Mouse (Mus musculus) ovary, postnatal 36 days (tissue): ENCODE results near the gene Atp1a4.

Experiments used
- DNase-seq: peaks from one replicate; pipeline ENCODE4 v3.0.0; 2022; ENCODE audit warnings: low spot score, mixed read lengths

The Atp1a4 gene

DNA sequence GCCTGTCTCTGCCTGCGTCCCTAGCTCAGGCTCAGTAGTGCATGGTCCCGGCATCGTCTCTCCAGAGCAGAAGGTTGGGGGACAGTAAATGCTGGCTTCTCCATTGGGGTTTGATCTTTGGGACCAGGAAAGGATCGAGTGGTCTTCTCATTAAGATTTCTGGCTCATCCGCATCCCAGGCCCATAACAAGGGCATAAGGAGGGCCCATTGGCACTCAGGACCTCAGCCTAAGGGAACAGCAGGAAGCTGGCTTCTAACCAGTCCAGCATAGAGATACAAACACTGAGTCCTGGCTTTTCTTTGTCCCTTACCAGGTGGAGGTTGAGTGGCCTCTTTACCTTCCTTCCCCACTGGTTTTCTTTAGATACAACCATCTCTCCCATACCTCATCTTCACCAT is 60.4 kb downstream of the Atp1a4 start:
- no peak for DNase-seq

DNA sequence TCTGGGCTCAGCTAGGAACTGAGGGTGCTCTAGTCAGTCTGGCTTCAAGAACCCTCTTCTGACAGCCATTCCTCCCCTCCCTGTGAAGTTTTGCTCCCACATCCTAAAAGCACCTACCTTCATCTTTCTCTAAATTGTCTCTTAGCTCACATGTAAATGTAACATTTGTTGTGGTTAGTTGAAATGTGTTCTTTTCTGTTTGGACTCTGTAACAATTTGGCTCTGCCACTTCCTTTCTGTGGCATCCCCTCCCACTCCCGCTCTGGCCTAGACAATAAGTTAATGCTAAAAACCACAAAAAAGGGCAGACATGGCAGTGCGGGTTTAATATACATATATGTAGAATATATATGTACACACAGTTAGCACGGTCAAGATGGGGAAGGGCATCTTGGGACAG is 61.1 kb downstream of the Atp1a4 start:
- no peak for DNase-seq

DNA sequence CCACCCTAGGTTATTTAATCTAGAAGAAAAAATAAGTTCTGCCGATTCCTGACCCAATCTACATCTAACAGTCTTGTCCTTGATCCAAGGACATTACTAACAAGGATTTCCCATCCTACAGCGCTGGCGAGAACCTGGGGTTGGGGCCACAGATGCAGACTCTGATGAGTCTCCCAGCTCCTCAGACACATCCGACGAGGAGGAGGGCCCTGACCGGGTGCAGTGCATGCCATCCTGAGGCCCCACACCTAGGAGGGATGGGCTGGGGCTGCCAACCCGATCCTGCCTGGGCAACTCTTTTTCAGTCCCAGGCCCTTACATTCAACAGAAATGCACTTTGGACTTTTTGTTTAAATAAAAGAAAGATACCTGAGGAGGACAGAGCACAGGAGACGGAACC is 63.8 kb downstream of the Atp1a4 start:
- no peak for DNase-seq

DNA sequence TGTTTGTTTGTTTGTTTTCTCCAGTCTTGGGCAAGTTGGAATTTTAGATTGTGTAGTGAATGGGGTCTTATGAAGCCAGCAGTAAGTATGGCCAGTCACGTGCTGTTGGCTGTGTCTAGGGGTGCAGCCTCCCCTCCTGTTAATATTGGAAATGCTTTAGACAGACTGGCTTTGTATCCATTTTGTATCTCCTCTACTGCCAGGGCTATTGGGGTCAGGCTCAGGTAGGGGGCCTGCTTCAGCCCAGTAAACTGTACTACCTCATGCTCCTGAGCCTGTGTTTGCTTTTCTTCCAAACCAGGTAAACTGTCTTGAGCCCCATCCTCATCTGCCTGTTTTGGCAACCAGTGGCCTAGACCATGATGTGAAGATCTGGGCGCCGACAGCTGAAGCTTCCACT is 66.0 kb downstream of the Atp1a4 start:
- no peak for DNase-seq

DNA sequence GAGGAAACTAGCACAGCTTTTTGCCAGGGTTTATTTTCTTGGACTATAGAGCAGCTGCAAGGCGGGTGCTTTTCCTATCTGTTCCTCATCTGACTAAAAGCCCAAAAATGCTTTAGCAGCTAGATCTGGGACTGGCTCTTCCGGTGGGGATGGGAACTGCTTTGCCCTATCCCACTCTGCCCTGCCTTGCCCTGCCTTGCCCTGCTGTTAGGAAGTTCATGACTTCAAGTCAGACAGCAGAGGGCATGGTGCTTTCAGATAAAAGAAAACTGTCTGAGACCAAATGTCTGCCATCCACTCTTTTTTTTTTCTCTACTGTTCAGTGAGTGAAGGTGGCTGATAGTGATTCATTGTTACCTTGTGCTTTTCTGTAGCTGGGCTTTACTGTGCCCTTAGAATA is 66.6 kb downstream of the Atp1a4 start:
- no peak for DNase-seq

DNA sequence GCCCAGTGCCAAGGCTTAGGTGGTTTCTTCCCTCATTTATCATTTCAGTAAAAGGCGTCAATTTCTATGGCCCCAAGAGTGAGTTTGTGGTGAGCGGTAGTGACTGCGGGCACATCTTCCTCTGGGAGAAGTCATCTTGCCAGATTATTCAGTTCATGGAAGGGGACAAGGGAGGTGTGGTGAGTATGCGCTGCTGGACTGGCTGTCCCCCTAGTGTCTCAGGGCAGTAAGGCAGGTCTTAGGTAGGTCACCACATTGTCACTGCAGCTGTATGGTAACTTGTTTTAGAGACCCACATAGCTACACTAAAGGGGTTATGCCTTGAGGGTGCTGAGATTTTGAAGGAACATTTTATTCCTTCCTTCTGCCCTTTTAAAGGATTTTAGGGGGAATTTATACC is 69.3 kb downstream of the Atp1a4 start:
- no peak for DNase-seq

DNA sequence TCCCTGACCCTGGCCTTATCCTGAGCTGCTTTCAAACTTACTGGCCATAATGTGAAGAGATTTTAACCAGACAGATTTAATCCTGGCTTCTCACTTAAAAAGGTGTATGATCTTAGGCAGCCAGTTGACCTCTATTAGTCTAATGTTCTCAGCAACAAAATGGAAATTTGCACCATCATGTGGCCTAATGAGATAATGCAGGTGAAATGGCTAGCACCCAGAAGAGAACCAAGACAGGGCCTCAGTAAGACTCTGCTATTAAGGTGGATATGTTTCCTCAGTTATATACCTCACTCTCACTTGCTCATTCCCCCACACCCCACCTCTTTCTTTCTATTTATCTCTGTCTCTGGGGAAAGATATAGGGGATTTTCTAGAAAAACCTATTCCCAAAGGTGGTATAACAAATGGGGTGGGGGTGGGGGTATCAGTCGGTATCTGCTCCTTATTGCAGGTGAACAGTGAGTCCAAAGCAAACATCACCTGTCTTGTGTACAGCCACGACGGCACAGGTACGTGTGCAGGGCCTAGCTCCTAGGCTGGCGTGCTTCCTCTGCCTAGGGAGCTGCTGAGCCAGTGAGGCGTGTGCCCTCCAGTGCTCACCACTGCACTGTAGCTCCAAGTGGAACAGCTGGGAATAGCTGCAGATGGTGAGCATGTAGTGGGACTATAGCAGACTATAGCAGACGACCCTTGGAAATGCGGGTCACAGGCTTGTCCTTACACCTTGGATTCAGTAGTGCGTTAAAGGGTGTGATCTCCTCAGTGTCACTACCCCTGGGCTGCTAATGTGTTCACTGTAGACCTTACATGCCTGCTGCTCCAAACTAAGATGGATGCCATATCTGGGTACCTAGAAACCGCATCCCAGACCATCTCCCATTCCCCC is 71.6 kb downstream of the Atp1a4 start:
- no peak for DNase-seq

DNA sequence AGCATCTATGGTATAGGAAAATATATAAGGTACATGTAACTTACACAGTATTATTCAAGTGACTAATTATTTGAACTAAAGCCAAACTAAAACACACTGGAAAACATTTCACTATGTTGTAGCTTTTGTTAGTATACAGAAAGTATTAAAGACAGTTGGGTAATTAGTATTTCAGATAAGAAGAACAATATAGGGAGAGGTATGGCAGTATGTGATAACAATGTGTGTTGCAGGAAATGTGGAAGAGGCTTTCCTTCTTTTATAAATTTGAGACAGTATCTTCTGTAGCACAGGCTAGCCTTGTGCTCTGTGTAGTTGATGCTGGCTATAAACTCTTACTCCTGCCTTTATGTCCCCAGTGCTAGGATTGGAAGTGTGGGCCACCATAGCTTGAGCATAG is 74.3 kb downstream of the Atp1a4 start:
- DNase-seq = no peak

DNA sequence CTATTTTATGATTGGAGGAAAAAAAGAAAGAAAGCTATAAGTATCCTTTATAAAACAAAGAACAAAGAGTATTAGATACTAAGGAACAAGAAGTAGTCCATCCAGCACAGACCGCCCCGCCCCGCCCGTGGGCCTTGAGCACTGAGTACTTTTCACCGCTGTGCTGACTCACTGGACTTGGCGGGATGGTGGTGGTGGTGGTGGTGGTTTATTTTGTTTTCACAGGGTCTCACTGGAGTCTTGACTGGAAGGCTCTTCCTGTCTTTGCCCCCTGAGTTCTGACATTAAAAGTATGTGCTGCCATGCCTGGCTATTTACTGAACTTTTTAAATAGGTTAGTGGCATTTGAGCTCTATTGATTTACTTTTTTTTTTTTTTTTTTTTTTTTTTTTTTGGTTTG is 75.2 kb downstream of the Atp1a4 start:
- DNase-seq = no peak

DNA sequence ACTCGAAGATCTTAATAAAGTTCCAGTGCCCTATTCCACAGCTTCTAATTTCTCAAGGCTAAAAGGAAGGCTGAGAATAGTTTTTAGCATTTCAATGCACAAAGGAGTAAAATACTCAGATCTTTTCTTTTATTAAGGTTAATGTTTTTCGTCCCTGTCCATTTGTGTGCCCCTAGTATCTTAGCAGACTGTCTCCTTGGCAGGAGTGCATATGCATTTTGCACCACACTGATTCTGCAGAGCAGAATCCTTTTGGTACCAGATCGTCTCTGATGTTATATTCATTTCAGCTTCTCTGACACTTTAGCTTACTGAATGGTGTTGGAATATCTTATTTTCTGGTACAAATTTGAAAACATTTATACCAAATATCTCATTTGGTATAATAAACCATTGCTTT is 76.4 kb downstream of the Atp1a4 start:
- no peak for DNase-seq

DNA sequence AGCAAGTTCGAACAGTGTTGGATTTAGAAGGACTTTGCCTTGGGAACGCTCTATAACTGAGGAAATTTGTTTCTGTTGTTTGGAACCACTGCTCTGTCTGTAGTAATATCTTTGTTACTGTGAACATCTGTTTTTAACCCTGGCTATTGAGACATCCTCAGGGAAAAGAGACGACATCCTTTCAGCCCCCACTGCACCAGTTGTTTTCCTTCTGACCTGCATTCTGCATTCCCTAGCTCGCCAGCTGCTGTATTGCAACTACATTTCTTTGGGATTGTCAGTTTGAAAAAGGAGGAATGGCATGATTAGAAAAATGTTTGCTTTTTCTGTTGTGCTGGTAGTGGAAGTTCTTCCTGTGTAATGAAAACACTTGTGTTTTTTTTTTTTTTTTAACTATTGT is 77.3 kb downstream of the Atp1a4 start:
- DNase-seq = no peak

DNA sequence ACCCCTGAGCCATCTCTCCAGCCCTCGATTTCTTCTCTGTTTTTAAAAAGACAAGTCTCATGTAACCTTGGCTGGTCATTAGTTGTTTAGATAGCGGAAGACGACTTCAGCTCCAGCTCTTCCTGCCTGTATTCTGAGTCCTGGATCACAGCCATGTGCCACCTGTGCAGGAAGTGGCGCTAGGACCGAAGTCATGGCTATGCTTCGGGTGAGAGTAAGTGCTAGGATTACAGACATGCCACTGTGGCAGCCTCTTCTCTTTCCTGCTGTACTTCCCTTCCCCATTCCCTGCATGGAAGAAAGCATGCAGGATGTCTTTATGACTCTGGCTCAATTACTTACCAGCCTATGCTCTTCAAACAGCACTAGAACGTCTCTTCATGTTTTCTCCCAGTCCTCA is 79.1 kb downstream of the Atp1a4 start:
- DNase-seq = no peak

DNA sequence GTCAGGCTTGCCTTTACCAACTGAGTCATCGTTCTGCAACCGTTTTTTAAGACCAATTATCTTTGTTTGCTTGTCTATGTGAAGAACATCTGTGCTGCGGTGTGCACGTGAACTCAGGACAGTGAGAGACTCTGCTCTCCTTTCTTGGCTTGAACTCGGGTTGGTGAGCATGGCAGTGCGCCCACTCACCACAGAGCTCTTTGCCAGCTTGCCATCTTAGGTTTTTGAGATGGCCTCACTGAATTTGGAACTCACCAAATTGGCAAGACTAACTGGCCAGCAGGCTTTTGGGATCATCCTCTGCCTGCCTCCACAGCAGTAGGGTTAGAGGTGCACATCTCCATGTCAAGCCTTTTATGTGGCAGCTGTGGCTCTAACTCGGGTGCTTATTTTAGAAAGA is 80.4 kb downstream of the Atp1a4 start:
- DNase-seq = no peak
